Mouse (Mus musculus): Measurements from ENCODE around the gene Zbtb7a.

The Zbtb7a gene

DNA sequence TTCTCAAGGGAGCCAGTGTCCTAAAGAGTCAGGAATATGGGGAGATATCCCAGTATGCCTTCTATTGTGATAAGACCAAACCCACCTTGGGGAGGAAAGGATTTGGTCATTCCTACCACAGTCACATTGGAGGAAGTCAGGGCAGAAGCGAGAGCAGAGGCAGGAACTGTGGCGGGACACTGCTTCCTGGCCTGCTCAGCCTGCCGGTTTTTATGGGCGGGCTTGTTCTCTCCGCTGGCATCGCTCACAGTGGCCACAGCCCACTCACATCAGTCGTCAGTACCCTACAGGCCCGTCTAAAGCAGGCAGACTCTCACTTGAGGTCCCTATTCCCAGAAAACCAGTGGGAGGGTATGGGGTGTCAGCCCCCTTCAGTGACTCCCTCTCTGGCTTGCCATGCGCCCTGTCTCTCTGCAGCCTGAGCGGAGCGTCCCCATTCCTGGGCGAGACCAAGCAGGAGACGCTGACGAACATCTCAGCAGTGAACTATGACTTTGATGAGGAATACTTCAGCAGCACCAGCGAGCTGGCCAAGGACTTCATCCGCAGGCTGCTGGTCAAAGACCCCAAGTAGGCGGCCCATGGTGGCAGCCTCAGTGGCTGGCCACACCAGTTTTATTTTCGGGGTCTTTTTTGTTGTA is 56.4 kb downstream of the Zbtb7a start:
- no peak for DNase-seq

DNA sequence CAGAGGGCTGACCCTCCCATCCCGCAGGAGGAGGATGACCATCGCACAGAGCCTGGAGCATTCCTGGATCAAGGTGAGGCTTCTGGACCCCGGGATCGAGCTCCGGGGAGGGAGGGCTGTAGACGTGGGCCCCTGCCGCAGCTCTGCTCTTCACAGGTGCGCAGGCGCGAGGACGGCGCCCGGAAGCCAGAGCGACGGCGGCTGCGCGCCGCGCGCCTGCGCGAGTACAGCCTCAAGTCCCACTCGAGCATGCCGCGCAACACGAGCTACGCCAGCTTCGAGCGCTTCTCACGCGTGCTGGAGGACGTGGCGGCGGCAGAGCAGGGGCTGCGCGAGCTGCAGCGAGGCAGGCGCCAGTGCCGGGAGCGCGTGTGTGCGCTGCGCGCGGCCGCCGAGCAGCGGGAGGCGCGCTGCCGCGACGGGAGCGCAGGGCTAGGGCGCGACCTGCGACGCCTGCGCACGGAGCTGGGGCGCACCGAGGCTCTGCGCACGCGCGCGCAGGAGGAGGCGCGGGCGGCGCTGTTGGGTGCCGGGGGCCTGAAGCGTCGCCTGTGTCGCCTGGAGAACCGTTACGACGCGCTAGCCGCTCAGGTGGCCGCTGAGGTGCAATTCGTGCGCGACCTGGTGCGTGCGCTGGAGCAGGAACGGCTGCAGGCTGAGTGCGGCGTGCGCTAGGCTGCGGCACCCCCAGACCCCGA is 57.4 kb downstream of the Zbtb7a start:
- DNase-seq = peak; percentile 89

DNA sequence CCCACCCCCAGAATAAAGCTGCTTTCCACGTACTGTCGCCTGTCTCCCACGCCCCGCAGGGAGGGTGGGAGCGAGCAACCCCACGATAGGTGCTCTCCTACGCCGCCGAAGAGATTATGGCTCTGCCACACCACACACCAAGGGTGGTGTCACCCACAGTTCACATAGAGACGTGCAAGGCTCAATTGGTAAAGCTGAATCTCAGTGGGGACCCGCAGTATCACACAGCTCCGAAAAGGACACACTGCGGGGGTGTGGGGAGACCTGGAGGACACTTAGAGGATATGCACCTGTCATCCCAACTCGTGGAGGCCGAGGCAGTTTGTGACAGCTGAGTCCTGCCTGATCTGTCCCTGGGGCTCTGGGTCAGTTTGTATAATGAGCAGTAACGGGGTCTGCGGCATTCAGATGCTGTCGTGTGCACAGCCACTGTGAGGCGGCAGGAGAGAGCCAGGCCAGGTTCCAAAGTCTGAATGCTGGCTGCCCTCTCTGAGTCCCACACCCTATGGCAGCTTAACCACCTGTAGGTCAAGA is 58.0 kb downstream of the Zbtb7a start:
- DNase-seq = no peak

DNA sequence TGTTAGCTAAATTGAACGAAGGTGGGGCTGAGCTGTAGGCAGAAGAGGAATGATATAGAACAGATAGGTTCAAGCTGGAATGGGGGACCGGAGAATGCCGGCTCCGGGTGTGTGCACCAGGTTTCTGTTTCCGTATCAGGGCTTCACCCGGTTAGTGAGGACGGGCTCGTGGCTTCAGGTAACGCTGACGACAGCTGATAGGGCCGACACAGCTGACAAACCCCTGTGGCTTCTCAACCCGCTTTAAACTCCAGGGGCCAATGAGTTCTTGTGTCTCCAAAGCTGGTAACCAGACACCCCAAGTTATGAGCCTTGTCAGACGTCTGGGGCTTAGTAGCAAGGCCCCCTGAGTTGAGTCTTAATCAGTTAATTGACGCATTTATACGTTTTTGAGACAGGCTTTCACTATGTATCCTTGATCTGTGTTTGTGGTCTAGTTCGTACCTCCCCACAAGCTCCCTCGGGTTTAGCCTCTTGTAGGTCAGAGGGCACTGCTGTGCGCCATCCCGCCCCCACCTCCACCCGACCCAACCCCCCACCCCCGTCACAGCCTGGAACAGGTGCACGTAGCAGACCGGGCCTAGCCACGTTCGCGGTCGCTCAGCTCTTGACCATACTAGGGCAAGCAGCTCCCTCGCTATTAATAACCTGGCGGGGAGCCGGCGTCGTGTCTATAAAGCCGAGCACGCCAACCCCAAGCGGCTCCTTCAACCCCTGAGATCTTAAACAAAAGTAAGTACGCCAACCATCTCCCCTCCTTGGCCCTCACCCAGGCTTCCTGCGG is 59.2 kb downstream of the Zbtb7a start:
- no peak for DNase-seq

DNA sequence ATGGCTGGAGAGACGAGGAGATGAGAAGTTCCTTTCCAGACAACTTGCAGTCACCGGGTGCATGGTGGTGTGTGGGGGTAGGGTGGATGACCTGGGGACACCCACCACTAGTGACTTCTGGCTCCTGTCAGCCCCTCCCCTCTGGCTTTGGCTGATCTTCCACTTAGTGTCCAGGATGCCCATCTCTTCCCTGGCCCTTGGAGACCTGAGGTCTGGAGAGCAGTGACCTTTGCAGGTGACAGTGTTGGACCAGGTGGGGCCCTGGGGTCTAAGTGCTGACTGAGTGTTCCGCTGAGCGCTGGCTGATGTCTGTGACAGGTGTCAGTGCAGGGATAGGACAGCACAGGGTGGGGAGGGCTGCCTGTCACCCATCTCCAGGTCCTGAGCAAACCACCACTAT is 60.3 kb downstream of the Zbtb7a start:
- no peak for DNase-seq

DNA sequence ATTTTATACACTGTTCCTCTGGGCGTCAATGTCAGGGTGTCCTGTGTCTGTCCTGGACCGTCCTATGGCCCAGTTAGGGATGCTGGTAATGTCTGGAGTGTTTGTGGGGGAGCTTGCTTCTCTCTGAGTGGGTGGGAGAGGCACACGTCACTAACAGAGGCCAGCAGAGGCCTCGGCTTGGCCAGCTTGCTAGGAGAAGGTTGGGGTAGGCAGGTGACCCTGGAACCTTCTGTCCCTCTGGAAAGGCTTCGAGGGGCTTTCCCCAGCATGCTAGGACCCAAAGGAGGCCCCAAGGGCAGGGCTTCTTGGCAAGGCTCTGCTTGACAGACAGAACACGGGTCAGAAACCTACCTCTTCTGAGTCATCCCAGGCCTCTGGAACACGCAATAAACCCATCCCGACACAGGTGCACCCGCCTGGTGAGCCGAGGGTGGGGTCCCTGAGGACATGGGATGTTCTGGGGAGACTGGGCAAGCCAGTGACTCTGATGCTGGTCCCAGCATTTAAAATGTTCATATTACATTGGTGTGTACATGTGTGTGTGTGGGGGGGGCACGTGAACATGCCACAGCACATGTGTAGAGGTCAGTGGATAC is 61.5 kb downstream of the Zbtb7a start:
- no peak for DNase-seq

DNA sequence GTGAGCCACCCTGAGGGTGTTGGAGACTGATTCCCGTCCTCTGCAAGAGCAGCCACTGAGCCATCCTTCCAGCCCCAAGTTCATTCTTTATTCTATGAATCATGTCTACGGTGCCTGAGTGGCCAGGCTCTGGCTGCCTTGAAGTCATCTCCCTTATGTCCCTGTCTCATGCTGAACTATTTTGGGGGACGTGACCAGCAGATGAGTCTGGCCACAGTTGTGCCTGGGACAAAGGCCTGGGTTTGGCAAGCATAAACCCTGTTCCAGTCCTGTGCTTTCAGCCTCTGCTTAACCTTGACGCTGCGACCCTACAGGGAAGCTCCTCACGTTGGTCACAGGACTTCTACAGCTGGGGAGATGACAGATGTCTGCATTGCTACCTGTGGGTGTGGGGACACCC is 62.3 kb downstream of the Zbtb7a start:
- no peak for DNase-seq

DNA sequence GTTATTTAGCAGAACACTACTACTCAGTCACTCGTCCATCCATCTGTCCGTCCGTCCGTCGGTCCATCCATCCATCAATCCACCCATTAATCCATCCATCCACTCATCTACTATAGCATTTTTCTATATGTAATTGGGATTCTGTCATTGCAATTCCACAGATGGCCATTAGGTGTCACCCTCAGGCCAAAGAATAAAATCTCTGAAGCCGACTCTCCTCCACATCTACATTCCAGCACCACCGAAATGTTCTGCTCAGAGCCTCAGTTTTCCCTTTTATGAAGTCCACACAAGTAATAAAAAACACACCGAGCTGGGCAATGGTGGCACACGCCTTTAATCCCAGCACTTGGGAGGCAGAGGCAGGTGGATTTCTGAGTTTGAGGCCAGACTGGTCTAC is 63.2 kb downstream of the Zbtb7a start:
- peak; percentile 77 for DNase-seq

DNA sequence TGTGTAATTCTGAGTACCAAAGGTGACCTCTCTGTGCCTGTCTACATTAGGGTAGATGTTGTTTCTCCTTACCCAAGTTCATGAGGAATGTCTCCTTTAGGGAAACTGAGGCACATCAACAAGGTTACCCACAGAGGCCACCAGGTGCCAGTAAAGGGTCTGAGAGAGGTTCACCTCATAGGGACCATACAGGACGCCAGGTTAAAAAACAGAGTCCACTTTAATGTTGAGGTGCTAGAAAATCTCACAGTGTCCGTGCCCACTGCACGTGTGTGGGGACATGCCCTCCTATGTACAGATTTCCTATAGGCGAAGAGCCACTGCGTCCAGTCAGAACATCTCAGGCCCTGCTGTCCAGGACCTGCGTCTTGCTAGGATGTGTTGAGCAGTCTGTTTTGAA is 64.0 kb downstream of the Zbtb7a start:
- DNase-seq = no peak

DNA sequence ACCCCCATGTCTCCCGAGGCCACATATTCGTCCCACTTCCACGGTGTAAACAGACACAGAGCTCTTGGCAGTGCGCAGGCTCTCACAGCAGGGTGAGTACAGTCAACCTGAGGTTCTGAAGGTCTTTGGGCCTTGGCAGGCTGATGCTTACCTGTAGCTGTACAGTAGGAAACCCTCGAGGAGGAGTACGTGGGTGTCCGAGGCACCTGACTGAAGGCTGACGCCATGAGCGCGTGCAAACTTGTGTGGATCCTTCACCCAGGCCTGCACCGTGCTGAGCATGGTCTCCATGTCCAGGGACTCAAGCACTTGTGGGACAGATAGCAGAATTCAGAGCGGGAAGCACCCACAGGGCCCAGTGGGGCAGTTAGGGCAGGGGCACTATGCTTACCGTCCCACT is 65.1 kb downstream of the Zbtb7a start:
- DNase-seq = no peak

DNA sequence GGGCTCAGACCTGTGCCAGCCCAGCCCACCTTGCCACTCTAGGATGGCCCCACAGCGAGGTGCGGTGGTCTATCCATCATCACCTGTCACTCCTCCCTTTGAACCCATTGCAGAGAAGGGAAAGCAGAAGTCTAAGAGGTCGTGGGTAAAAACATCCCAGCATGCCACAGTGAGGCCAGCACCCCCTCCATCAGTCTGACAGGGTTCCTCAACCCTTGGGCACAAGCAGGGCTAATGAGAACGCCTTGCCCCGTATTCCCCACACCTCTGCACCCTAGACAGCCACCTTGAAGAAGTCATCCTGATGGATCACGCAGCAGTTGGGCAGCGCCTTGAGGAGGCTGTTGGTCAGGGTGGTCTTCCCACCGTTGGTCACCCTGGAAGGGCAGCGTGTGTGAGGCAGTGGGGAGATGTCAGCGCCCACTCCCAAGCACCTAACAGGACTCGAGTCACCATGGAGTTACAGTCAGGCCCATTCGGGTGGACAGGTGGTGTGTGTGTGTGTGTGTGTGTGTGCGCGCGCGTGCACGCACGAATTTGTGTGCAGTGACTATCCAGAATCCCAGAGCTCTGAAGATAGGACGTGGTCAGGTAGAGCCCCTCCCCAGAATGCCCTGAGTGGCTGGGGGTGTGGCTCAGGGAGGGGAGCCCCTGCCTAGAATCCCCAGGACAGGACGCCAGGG is 65.7 kb downstream of the Zbtb7a start:
- no peak for DNase-seq

DNA sequence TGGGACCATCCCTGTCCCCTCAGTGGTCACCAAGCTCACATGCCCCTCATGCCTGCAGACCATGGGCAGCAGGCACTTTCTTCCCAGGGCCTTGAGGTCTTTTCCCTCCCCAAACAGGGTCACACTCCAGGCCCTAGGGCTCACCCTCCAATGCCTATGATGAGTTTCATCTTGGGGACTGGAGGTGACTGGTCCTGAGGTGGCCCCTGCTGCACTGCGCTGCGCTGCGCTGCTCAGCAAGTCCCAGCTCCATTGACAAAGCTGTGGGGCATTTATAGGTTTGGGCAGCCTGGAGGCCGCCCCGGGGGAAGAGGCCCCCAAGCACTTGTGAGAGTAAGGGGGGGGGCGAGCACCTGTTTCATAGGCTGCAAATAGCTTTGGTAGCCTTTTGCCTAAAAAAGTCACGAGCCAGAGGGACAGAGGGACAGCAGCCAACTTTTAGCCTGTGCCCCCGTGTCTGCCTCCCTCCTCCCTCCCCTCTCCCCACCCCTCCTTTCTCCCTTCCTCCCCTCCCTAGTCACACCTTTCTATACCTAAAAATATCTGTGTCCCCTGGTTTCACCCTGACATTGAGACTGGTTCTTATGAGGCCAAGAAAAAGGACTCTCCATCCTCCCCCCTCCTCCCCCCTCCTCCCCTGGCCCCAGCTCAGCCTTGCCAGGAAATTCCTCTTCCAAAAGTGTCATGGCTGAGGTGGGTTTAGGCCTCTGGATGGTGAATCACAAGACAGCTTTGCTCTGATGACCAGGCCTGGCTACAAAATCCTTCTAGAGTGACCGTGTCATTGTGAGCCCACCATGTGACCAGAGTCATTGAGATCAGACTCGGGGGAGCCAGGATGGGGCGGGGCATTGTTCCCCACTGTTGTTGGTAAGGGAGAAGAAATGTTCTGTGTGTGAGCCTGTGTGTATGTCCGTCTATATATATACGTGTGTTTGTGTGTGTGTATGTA is 67.1 kb downstream of the Zbtb7a start, which contains the start of gene Nmrk2:
Gene Nmrk2, minus strand, starts transcription at position 245 of the 952 bp plus-strand sequence.
- DNase-seq = no peak

Measured in kidney, postnatal 10 days (tissue).